Mouse (Mus musculus) kidney, postnatal 14 days (tissue): Measurements from ENCODE around the gene Fignl2.

ENCODE experiments used
- DNase-seq: peaks from one replicate; pipeline ENCODE4 v3.0.0; 2022; ENCODE audit warnings: mixed read lengths

Fignl2 gene

DNA sequence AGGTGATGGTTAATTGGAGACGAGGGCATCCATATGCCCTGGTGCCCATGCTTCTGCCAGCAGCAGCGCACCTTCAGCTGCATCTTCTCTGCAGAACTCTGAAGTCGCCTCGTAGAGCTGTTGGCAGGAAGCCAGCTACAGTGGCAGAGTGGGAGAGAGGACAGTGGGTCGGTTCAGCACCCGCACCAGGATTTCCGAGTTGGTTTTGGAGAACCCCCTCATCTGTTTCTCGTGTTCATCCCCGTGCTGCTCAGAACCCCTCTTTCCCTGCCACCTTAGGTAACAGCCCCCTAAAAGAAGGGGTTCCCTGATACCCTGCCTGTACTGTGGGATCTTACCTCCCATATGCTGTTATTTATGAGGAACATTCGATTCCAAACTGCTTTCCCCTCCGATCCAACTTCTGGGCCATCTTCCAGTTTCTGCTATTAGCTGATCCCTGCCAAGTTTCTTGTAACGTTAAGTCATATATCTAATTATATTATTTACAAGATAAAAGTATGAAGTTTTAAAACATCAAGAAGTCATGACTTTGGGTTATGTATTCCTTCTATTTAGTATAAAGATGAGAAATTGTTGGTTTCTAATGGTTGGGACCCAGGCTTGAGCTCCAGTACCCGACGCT lies 69.9 kb downstream of the Fignl2 start:
- DNase-seq = no peak

DNA sequence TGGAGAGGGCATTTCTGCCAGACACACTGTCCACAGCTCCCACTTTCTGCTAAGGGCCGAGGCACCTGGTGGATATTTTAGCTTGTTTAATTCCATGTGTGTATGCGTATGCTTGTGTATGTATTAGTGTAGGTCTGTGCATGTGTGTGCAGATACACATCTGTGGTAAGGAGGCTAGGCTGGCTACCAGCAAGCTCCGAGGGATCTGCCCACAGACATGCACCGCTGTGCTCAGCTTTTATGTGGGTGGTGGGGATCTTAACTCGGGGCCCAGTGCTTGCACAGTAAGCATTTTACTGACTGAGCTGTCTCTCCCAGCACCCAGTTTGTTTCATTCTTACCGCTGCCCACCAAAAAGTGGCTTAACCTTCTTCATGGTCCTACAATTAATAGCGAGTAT lies 71.1 kb downstream of the Fignl2 start:
- no peak for DNase-seq

DNA sequence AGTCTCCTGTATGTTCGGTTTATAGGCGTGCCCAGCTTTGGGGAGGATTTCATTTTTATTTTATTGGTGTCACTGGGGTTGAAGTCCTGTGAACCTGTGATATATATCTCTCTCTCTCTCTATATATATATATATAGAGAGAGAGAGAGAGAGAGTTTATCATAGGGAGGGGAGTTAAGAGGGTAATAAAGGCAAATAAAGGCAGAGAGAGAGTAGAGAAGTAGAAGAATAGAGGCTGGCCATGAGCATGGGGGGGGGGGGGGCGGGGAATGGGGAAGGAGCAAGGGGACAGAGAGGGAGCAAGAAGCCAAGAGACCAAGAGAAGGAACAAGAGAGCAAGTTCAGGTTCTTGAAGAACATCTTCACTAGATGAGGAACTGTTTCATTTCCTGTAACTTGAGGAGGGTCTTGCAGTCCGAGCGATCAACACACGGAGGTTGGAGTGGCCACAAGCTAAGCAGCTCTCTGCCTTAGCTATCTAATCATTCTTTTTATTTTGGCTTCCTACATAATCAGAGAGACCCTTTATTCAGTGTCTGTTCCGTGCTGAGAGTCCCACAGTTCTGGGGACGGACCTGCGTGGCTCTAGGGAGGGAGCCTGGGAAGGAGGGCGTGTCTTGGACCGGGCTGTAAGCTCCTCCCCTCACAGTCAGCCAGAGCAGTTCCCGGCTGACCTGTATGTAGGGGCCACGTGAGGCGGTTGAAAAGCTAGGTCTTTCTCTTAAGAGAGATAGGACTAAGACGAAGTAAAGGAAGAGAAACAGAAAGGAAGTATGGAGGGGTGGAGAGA lies 71.9 kb downstream of the Fignl2 start:
- peak; percentile 70 for DNase-seq

DNA sequence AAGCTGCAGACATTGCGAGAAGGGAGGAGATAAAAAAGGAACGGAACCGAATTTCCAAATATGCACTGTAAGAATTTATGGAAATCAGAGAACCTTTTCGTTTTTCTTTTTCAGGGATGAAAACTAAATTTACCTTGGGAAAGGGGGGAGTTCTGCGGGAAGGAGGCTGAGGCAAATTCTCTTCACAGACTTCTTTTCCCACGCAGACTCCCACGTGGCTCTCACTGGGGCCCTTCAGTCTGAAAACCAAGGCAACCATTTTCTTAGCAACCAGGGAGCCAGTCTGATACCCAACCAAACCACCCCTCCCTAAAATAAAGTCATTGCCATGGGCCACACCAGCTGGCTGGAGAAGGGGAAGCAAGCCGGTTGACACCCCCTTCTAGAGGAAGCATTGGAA lies 72.7 kb downstream of the Fignl2 start:
- no peak for DNase-seq

DNA sequence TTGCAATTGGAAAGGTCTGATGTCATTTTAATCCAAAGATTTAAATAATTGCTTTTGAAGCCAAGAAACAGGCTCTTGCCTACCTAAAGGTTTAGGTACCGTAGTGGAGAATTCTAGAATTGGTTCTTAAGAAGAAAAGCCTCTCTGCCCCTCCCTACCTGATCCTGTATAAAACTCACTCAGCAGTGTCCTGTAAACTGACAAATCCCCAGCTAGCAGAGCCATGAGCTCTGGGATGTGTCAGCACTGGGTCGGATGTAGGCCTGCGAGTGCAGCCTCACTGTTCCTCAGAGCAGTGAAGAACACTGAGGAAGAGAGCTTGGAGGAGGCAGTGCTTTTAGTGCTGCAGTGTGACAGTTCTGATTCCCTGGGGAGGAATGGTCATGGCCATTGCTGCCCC lies 73.8 kb downstream of the Fignl2 start:
- DNase-seq = no peak

DNA sequence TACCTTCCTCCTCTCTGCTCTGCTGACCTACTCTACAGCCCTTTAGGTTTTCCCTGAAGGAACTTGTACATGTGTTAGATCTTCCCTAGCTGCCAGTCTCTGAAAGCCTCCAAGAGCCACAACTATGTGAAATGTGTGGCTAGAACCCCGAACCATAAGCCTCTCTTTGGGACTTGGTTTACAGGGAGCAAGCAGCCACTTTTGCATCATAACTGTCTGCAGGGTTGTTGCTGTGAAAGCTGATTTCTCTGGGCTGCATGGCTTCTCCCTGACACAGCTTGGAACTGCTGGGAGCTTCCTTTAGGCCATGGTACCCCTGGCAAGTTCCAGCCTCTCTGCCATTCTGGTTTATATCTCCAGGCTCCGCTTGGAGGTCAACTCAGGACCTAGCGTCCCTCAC lies 75.9 kb downstream of the Fignl2 start:
- DNase-seq = no peak

DNA sequence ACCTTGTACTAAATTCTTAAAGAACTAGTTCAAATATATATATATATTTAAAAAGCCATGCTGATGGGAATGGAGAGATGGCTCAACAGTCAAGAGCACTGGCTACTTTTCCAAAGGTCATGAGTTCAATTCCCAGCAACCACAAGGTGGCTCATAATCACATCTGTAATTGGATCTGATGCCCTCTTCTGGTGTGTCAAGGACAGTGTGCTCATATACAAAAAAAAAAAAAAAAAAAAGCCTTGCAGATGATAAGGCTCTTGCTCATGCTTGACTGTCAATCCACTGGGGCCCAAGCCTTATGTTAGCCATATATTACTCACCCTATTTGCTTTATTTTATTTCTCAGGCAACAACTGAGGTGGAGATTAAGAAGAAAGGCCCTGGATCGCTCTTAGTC lies 76.7 kb downstream of the Fignl2 start:
- no peak for DNase-seq
